25 mouse cellular contexts compared by ENCODE assay signal in genomic region chr7:66859220-66859619, GRCm38 (mm10). TPM values are rescaled to one million over a fixed set of nuclear protein-coding genes. Genes with fewer than 3 reads are reported as not detected.
DNase-seq lines count a peak whose midpoint lies in the region; ATAC-seq and TF ChIP-seq lines count a peak whose summit lies in the region.
"Had no signal": no experiment of that assay in that cellular context is flagged by ENCODE, and none has a peak within 500 bp of the region (broad histone marks: within the 10 kb centered on the region; RNA-seq: fewer than 3 reads in every experiment).

No protein-coding gene starts in this region.

- H3K4me2 ChIP-seq in forebrain, postnatal 0 days (ENCODE audit: low read depth), result no peak overlapping the region
- no peak overlapping the region for H3K4me2 ChIP-seq in lung, postnatal 0 days (replicated peaks; ENCODE audit: low read depth, low read length)
- no peak overlapping the region for H3K4me2 ChIP-seq in forebrain, embryonic 13.5 days
- H3K4me2 ChIP-seq: hindbrain, embryonic 14.5 days; intestine, embryonic 15.5 days; liver, embryonic 12.5 days; lung, embryonic 15.5 days; neural tube, embryonic 15.5 days had no signal

- H3K27me3 ChIP-seq in forebrain, embryonic 10.5 days (ENCODE audit: poor library complexity, severe bottlenecking), result no peaks in the 10 kb centered on the region
- H3K27me3 ChIP-seq in forebrain, postnatal 0 days (ENCODE audit: insufficient read depth, low read length), result no peaks in the 10 kb centered on the region
- no peaks in the 10 kb centered on the region for H3K27me3 ChIP-seq in lung, postnatal 0 days (replicated peaks; ENCODE audit: insufficient read depth, low read length)
- no peaks in the 10 kb centered on the region for H3K27me3 ChIP-seq in forebrain, embryonic 13.5 days
- H3K27me3 ChIP-seq: intestine, embryonic 15.5 days; limb, embryonic 13.5 days; liver, embryonic 12.5 days; lung, embryonic 15.5 days; neural tube, embryonic 15.5 days had no signal

- TF ChIP-seq CTCF in forebrain, postnatal 0 days (IDR thresholded peaks at IDR 0.05; ENCODE audit: low read depth), result no peak
- TF ChIP-seq CTCF in lung, postnatal 0 days (IDR thresholded peaks at IDR 0.05), result no peak
- no peak for TF ChIP-seq CTCF in lung, adult 2 months (IDR thresholded peaks at IDR 0.05; ENCODE audit: insufficient read depth, low read length)

- TF ChIP-seq EP300 in lung, postnatal 0 days (IDR thresholded peaks at IDR 0.05), result no peak

- H3K4me1 ChIP-seq in forebrain, embryonic 10.5 days, result peaks cover 22% of the 10 kb centered on the region
- no peaks in the 10 kb centered on the region for H3K4me1 ChIP-seq in forebrain, postnatal 0 days (ENCODE audit: insufficient read depth)
- no peaks in the 10 kb centered on the region; the same call in 1 of the 2 replicates for H3K4me1 ChIP-seq in lung, postnatal 0 days (ENCODE audit: insufficient read depth, low read depth, low read length)
- H3K4me1 ChIP-seq in lung, adult 2 months (ENCODE audit: control insufficient read depth, insufficient read depth, low read length), result peaks cover 2% of the 10 kb centered on the region; the same call in 1 of the 2 replicates
- peaks cover 22% of the 10 kb centered on the region for H3K4me1 ChIP-seq in forebrain, embryonic 13.5 days
- H3K4me1 ChIP-seq: intestine, embryonic 15.5 days; liver, embryonic 12.5 days had no signal

- TF ChIP-seq POLR2A in lung, adult 2 months (IDR thresholded peaks at IDR 0.05; ENCODE audit: borderline replicate concordance, extremely low read depth, low read depth, low read length), result no peak

- peak overlapping the region; percentile 35; the same call in 1 of the 2 replicates for H3K27ac ChIP-seq in forebrain, embryonic 10.5 days
- H3K27ac ChIP-seq in forebrain, postnatal 0 days (ENCODE audit: low read depth, low read length), result no peak overlapping the region
- H3K27ac ChIP-seq in lung, postnatal 0 days (ENCODE audit: low read length), result peak overlapping the region; percentile 71; the same call in 1 of the 2 replicates
- H3K27ac ChIP-seq in forebrain, embryonic 13.5 days, result no peak overlapping the region
- H3K27ac ChIP-seq: gastrocnemius, adult 2 months; heart, embryonic 10.5 days; hindbrain, embryonic 14.5 days; intestine, embryonic 15.5 days; liver, embryonic 12.5 days; midbrain, embryonic 10.5 days; neural tube, embryonic 15.5 days; stomach, postnatal 0 days had no signal

- no peaks in the 10 kb centered on the region for H3K9me3 ChIP-seq in forebrain, embryonic 10.5 days
- H3K9me3 ChIP-seq in forebrain, postnatal 0 days (ENCODE audit: low read length), result no peaks in the 10 kb centered on the region
- H3K9me3 ChIP-seq in lung, postnatal 0 days (ENCODE audit: low read length), result no peaks in the 10 kb centered on the region
- H3K9me3 ChIP-seq in forebrain, embryonic 13.5 days (replicated peaks), result no peaks in the 10 kb centered on the region
- H3K9me3 ChIP-seq: heart, embryonic 10.5 days; intestine, embryonic 15.5 days; limb, embryonic 13.5 days; liver, embryonic 12.5 days; lung, embryonic 15.5 days; midbrain, embryonic 10.5 days; neural tube, embryonic 15.5 days had no signal

- whole genome bisulfite sequencing in forebrain, embryonic 10.5 days, result 70% methylated on average over 5 of the region's 5 CpGs
- WGBS in forebrain, postnatal 0 days, result 39% methylated on average over 5 of the region's 5 CpGs
- 95% methylated on average over 5 of the region's 5 CpGs for WGBS in lung, postnatal 0 days
- 95% methylated on average over 5 of the region's 5 CpGs for WGBS in lung, adult 2 months
- 29% methylated on average over 5 of the region's 5 CpGs for WGBS in forebrain, embryonic 13.5 days

- H3K9ac ChIP-seq in forebrain, postnatal 0 days, result no peak overlapping the region
- H3K9ac ChIP-seq in lung, postnatal 0 days (replicated peaks; ENCODE audit: low read depth), result no peak overlapping the region
- H3K9ac ChIP-seq in forebrain, embryonic 13.5 days, result no peak overlapping the region
- H3K9ac ChIP-seq: hindbrain, embryonic 14.5 days; intestine, embryonic 15.5 days; limb, embryonic 13.5 days; liver, embryonic 12.5 days; lung, embryonic 15.5 days; neural tube, embryonic 15.5 days had no signal

- ATAC-seq in forebrain, postnatal 0 days, result no peak; the same call in 1 of the 2 replicates
- no peak for ATAC-seq in lung, postnatal 0 days
- ATAC-seq in forebrain, embryonic 13.5 days, result peak; percentile 83
- ATAC-seq: liver, embryonic 12.5 days had no signal

- no peak for DNase-seq in forebrain, embryonic 10.5 days (ENCODE audit: extremely low spot score, low spot score)
- no peak for DNase-seq in forebrain, postnatal 0 days
- DNase-seq in lung, postnatal 0 days (ENCODE audit: low spot score), result no peak
- no peak for DNase-seq in lung, adult 2 months
- no peak for DNase-seq in adrenal gland, adult 2 months
- DNase-seq in cerebellum, adult 8-10 months, result no peak
- no peak for DNase-seq in thymus, postnatal 14 days
- DNase-seq: adrenal gland, postnatal 36 days; cerebellum, adult 18-20 months; cerebellum, postnatal 36 days; gastrocnemius, adult 2 months; heart, postnatal 4 days; kidney, adult 9 months; kidney, postnatal 14 days; thymus, adult 2 months had no signal

- H3K36me3 ChIP-seq in forebrain, embryonic 10.5 days (replicated peaks), result no peaks in the 10 kb centered on the region
- no peaks in the 10 kb centered on the region for H3K36me3 ChIP-seq in forebrain, postnatal 0 days (ENCODE audit: insufficient read depth)
- H3K36me3 ChIP-seq in lung, postnatal 0 days (ENCODE audit: insufficient read depth, low read length), result no peaks in the 10 kb centered on the region
- no peaks in the 10 kb centered on the region for H3K36me3 ChIP-seq in forebrain, embryonic 13.5 days (ENCODE audit: poor library complexity, severe bottlenecking)
- H3K36me3 ChIP-seq: heart, embryonic 10.5 days; intestine, embryonic 15.5 days; liver, embryonic 12.5 days; midbrain, embryonic 10.5 days; neural tube, embryonic 15.5 days had no signal

- H3K4me3 ChIP-seq in forebrain, embryonic 10.5 days, result no peak overlapping the region
- no peak overlapping the region for H3K4me3 ChIP-seq in forebrain, postnatal 0 days (ENCODE audit: low read depth, low read length)
- H3K4me3 ChIP-seq in lung, postnatal 0 days (ENCODE audit: low read depth, low read length), result no peak overlapping the region
- no peak overlapping the region for H3K4me3 ChIP-seq in lung, adult 2 months (replicated peaks; ENCODE audit: extremely low read depth, low read depth, low read length)
- no peak overlapping the region for H3K4me3 ChIP-seq in forebrain, embryonic 13.5 days
- H3K4me3 ChIP-seq: gastrocnemius, adult 2 months; heart, embryonic 10.5 days; intestine, embryonic 15.5 days; limb, embryonic 13.5 days; liver, embryonic 12.5 days; lung, embryonic 15.5 days; midbrain, embryonic 10.5 days; neural tube, embryonic 15.5 days had no signal

RNA-seq across cellular contexts. Expression of gene Adamts17, which starts 19.7 kb away (rescaled TPM):
- 0.89 and 1.1 TPM in 2 replicates for polyA plus RNA-seq in forebrain, embryonic 10.5 days (2016; fragmentation: Nextera tagmentation; extraction: Ambion mirVana)
- 6.8 and 12.6 TPM in 2 replicates for total RNA-seq in forebrain, postnatal 0 days (2014; rRNA removed)
- 3.3 and 4.1 TPM in 2 replicates for polyA plus RNA-seq in forebrain, postnatal 0 days (2015; fragmentation: Nextera tagmentation; extraction: Ambion mirVana)
- polyA plus RNA-seq in lung, postnatal 0 days (2015; fragmentation: Nextera tagmentation; extraction: Ambion mirVana), result 14.1 and 14.5 TPM in 2 replicates
- polyA plus RNA-seq in lung, adult 2 months (2012; rRNA removed), result 7.2 and 7.5 TPM in 2 replicates
- 1.5 and 1.9 TPM in 2 replicates for polyA plus RNA-seq in forebrain, embryonic 13.5 days (2015; fragmentation: Nextera tagmentation; extraction: Ambion mirVana)
- 1 to 10 TPM; 2.2 to 4.3 TPM for total RNA-seq in adrenal gland, adult 2 months (2021)
- 4.6 and 6.3 TPM in 2 replicates for polyA plus RNA-seq in adrenal gland, adult 2 months (2012; rRNA removed)

Comparison
In these comparisons a context has a peak if more than half of its experiments do, and no peak if none do; other contexts are left out.
1. H3K27ac ChIP-seq: peak in forebrain, embryonic 10.5 days (single experiment) and lung, postnatal 0 days (single experiment); none in forebrain, postnatal 0 days (single experiment) and forebrain, embryonic 13.5 days (single experiment).